Mouse (Mus musculus): Measurements from ENCODE around the gene Nim1k.

GRCm38 (mm10) chr13:119790761-119791579 lies 35.3 kb upstream of the Nim1k start, which contains the start of gene Zfp131:
- TF ChIP-seq CTCF (IDR thresholded peaks at IDR 0.05; ENCODE audit: borderline replicate concordance, extremely low read depth, insufficient read depth, insufficient read length) = no peak
- TF ChIP-seq POLR2A (IDR thresholded peaks at IDR 0.05; ENCODE audit: borderline replicate concordance, extremely low read depth, insufficient read depth, insufficient read length, poor library complexity, severe bottlenecking) = peak; percentile 55; the same call in 1 of the 2 replicates

Data from brain, embryonic 14.5 days (tissue).